Mouse (Mus musculus): ENCODE measurements around the gene 4930415O20Rik.

DNA sequence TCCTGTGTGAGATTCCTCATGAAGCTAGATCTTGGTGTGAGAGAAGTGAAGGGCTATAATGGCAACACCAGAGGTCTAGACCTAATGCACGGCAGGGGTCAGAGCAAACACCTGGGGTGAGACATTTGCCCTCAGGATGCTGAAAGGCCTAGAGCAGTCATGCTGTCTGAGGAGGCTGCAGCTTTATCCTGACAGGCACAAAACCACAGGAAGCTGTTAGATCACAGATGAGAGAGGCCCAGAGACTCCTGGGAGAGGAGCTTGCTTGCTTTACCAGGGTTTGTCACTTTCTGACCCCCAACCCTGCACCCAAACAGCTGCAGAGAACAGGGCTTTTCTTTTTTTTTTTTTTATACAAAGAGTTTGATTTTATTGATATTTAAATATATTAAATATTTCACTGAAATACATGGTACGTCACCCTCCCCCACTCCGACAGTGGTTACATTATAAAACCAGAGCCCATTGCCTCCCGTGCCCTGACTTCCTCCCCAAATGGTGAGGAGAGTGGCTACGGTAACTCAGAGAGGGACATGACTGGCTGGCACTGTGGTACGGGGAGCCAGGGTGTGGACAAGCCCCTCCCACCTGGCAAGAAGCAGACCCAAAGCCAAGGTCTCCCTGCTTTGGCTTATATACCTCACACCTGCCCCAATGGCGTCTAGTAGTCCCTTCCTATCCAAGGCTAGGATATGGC, 19.0 kb downstream of the 4930415O20Rik start:
- TF ChIP-seq POLR2A (IDR thresholded peaks at IDR 0.05; ENCODE audit: borderline replicate concordance, low read depth, low read length) (no peak), CTCF (IDR thresholded peaks at IDR 0.05; ENCODE audit: low read depth, low read length) (no peak)
